Mouse (Mus musculus): ENCODE results near the gene Dph2. TPM values are rescaled to one million over a fixed set of nuclear protein-coding genes. Genes with fewer than 3 reads are reported as not detected.

Gene Dph2
- polyA plus RNA-seq, 2 experiments = 17.0 to 18.4 TPM

GRCm38 (mm10) chr4:117878301-117878700 is 13.5 kb downstream of the Dph2 start:
- TF ChIP-seq POLR2A (IDR thresholded peaks at IDR 0.05; ENCODE audit: borderline replicate concordance, extremely low read depth, insufficient read depth, insufficient read length) = no peak
- H3K4me3 ChIP-seq (replicated peaks; ENCODE audit: low read length) = no peak overlapping the region
- DNase-seq (ENCODE audit: low spot score) (no peak), ATAC-seq (ENCODE audit: low FRiP score, low read depth) (no peak)
- no peaks in the 10 kb centered on the region for H3K27me3 ChIP-seq (ENCODE audit: control insufficient read depth, insufficient read depth, low read length)
- H3K4me2 ChIP-seq (replicated peaks; ENCODE audit: low read depth, low read length, severe bottlenecking) = no peak overlapping the region
- H3K9me3 ChIP-seq (ENCODE audit: control insufficient read depth, low read length) = no peaks in the 10 kb centered on the region
- H3K4me1 ChIP-seq (ENCODE audit: control insufficient read depth, insufficient read depth, low read length) = peaks cover 8% of the 10 kb centered on the region; the same call in 1 of the 2 replicates
- no peak overlapping the region for H3K9ac ChIP-seq (ENCODE audit: low read depth, low read length, severe bottlenecking)
- no peak overlapping the region for H3K27ac ChIP-seq (replicated peaks; ENCODE audit: low read depth, low read length)
- H3K36me3 ChIP-seq (ENCODE audit: control insufficient read depth, insufficient read depth, low read length) = peaks cover 59% of the 10 kb centered on the region
- WGBS = 53% methylated on average over 10 of the region's 10 CpGs

DNA sequence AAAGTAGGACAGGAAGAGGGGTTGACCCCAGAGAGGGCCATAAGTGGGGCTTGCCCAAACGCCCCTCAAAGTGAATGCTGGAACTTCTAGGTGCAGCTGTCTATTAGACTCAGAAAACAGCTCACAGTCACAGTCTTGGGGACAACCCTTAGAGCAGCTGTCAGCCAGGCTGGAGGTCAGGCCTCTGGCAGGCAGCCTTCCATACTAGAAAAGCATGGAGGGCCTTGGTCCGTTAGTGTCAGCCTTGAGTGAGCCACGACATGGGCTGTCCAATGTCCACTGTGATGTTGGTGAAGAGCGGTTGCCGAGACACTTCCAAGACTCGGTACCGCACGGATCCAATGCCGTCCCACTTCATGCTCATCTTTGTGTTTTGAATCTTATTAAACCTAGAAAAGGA is 18.2 kb downstream of the Dph2 start:
- TF ChIP-seq POLR2A (IDR thresholded peaks at IDR 0.05; ENCODE audit: borderline replicate concordance, extremely low read depth, insufficient read depth, insufficient read length) = no peak
- H3K36me3 ChIP-seq (ENCODE audit: control insufficient read depth, insufficient read depth, low read length) = peaks cover 34% of the 10 kb centered on the region
- no peak overlapping the region for H3K9ac ChIP-seq (ENCODE audit: low read depth, low read length, severe bottlenecking)
- ATAC-seq (ENCODE audit: low FRiP score, low read depth) (no peak), DNase-seq (ENCODE audit: low spot score) (no peak)
- no peaks in the 10 kb centered on the region for H3K9me3 ChIP-seq (ENCODE audit: control insufficient read depth, low read length)
- no peak overlapping the region for H3K4me2 ChIP-seq (replicated peaks; ENCODE audit: low read depth, low read length, severe bottlenecking)
- 93% methylated on average over 9 of the region's 9 CpGs for WGBS
- no peak overlapping the region for H3K4me3 ChIP-seq (replicated peaks; ENCODE audit: low read length)
- H3K4me1 ChIP-seq (ENCODE audit: control insufficient read depth, insufficient read depth, low read length) = peaks cover 3% of the 10 kb centered on the region; the same call in 1 of the 2 replicates
- no peak overlapping the region for H3K27ac ChIP-seq (replicated peaks; ENCODE audit: low read depth, low read length)
- H3K27me3 ChIP-seq (ENCODE audit: control insufficient read depth, insufficient read depth, low read length) = no peaks in the 10 kb centered on the region

DNA sequence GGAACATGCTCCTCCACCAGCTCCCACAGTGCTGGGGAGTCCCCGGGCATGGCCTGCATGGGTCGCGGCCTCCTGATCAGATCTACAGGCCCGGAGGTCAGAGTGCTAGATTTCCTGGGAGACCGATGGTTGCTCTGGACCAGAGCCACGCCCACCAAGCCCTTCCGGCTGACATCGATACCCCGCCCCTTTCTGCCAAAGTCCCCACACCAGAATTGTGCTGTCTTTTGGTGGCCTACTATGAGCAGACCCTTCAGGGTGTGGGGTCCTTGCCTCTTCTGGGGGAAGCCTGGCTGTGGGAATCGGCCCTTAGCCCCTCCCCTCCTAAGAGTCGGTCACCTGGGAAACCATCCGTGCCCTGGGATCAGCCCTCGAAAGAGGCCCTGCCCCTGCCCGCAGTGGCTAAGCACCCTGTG is 19.4 kb downstream of the Dph2 start, which contains the start of gene Ccdc24:
Gene Ccdc24 (minus strand): TSS at position 87 of the 416 bp plus-strand sequence.
- H3K4me1 ChIP-seq (ENCODE audit: control insufficient read depth, insufficient read depth, low read length) = peaks cover 8% of the 10 kb centered on the region; the same call in 1 of the 2 replicates
- H3K36me3 ChIP-seq (ENCODE audit: control insufficient read depth, insufficient read depth, low read length) = peaks cover 23% of the 10 kb centered on the region
- peak within 1 kb of the TSS; percentile 40 for H3K4me2 ChIP-seq (replicated peaks; ENCODE audit: low read depth, low read length, severe bottlenecking)
- 12% methylated on average over 13 of the region's 14 CpGs for WGBS
- H3K9me3 ChIP-seq (ENCODE audit: control insufficient read depth, low read length) = no peaks in the 10 kb centered on the region
- DNase-seq (ENCODE audit: low spot score) (no peak), ATAC-seq (ENCODE audit: low FRiP score, low read depth) (no peak)
- H3K27me3 ChIP-seq (ENCODE audit: control insufficient read depth, insufficient read depth, low read length) = no peaks in the 10 kb centered on the region
- H3K4me3 ChIP-seq (replicated peaks; ENCODE audit: low read length) = 0 out of 2 replicates have a peak within 1 kb of the TSS, but pooled peaks have one; percentile 5
- peak within 1 kb of the TSS; percentile 41 for H3K9ac ChIP-seq (ENCODE audit: low read depth, low read length, severe bottlenecking)
- no peak for TF ChIP-seq POLR2A (IDR thresholded peaks at IDR 0.05; ENCODE audit: borderline replicate concordance, extremely low read depth, insufficient read depth, insufficient read length)
- no peak within 1 kb of the TSS for H3K27ac ChIP-seq (replicated peaks; ENCODE audit: low read depth, low read length)

GRCm38 (mm10) chr4:117871787-117872186 is 20.0 kb downstream of the Dph2 start:
- Histone ChIP-seq H3K27me3 (ENCODE audit: control insufficient read depth, insufficient read depth, low read length) (no peaks in the 10 kb centered on the region), H3K9ac (ENCODE audit: low read depth, low read length, severe bottlenecking) (no peak overlapping the region), H3K4me3 (replicated peaks; ENCODE audit: low read length) (no peak overlapping the region), H3K36me3 (ENCODE audit: control insufficient read depth, insufficient read depth, low read length) (peaks cover 16% of the 10 kb centered on the region), H3K4me1 (ENCODE audit: control insufficient read depth, insufficient read depth, low read length) (peaks cover 8% of the 10 kb centered on the region; the same call in 1 of the 2 replicates), H3K4me2 (replicated peaks; ENCODE audit: low read depth, low read length, severe bottlenecking) (no peak overlapping the region), H3K9me3 (ENCODE audit: control insufficient read depth, low read length) (no peaks in the 10 kb centered on the region), H3K27ac (replicated peaks; ENCODE audit: low read depth, low read length) (no peak overlapping the region)
- DNase-seq (ENCODE audit: low spot score) (no peak), ATAC-seq (ENCODE audit: low FRiP score, low read depth) (no peak)
- 42% methylated on average over 7 of the region's 7 CpGs for WGBS
- TF ChIP-seq POLR2A (IDR thresholded peaks at IDR 0.05; ENCODE audit: borderline replicate concordance, extremely low read depth, insufficient read depth, insufficient read length) = no peak

- Histone ChIP-seq H3K4me2 (replicated peaks; ENCODE audit: low read depth, low read length, severe bottlenecking) (no peak overlapping the region), H3K36me3 (ENCODE audit: control insufficient read depth, insufficient read depth, low read length) (peaks cover 10% of the 10 kb centered on the region), H3K4me1 (ENCODE audit: control insufficient read depth, insufficient read depth, low read length) (peaks cover 15% of the 10 kb centered on the region; the same call in 1 of the 2 replicates), H3K9me3 (ENCODE audit: control insufficient read depth, low read length) (no peaks in the 10 kb centered on the region), H3K9ac (ENCODE audit: low read depth, low read length, severe bottlenecking) (no peak overlapping the region), H3K27ac (replicated peaks; ENCODE audit: low read depth, low read length) (no peak overlapping the region), H3K27me3 (ENCODE audit: control insufficient read depth, insufficient read depth, low read length) (no peaks in the 10 kb centered on the region), H3K4me3 (replicated peaks; ENCODE audit: low read length) (no peak overlapping the region)
- DNase-seq (ENCODE audit: low spot score) = no peak
- no peak for ATAC-seq (ENCODE audit: low FRiP score, low read depth)
- 50% methylated on average over 1 of the region's 1 CpGs for WGBS
- no peak for TF ChIP-seq POLR2A (IDR thresholded peaks at IDR 0.05; ENCODE audit: borderline replicate concordance, extremely low read depth, insufficient read depth, insufficient read length)
Observed at GRCm38 (mm10) chr4:117870437-117870836, 21.4 kb downstream of the Dph2 start.
